Mouse (Mus musculus) heart, embryonic 11.5 days (tissue): ENCODE measurements around the gene Agtr1b. TPM values are rescaled to one million over a fixed set of nuclear protein-coding genes. Genes with fewer than 3 reads are reported as not detected.
A peak's percentile ranks its signal among the peaks of the same experiment; 100 is the strongest.

ENCODE experiments used
- ATAC-seq: fragments of 200-750 bp; cut with Nextera tagmentation; replicated peaks from 2 replicates; pipeline ENCODE4 v1.8.0; 2017; ENCODE audit warnings: moderate library complexity; ENCODE audit not compliant: insufficient number of reproducible peaks, low FRiP score, low TSS enrichment
- H3K27ac ChIP-seq: fragments of 300-500 bp; sonication (generic); 2 replicates; pipeline ENCODE4 v1.5.1; 2014; ENCODE audit warnings: mild to moderate bottlenecking, low read depth, low read length
- H3K27me3 ChIP-seq: fragments of 300-500 bp; sonication (generic); 2 replicates; pipeline ENCODE4 v1.6.1; 2014; ENCODE audit warnings: mild to moderate bottlenecking, low read length, mixed read lengths; ENCODE audit not compliant: control insufficient read depth, insufficient read depth
- H3K36me3 ChIP-seq: fragments of 300-500 bp; sonication (generic); 2 replicates; pipeline ENCODE4 v1.6.1; 2014; ENCODE audit warnings: mild to moderate bottlenecking, low read length, moderate library complexity, mixed read lengths; ENCODE audit not compliant: control insufficient read depth, insufficient read depth
- H3K4me1 ChIP-seq: fragments of 300-500 bp; sonication (generic); 2 replicates; pipeline ENCODE4 v1.6.1; 2014; ENCODE audit warnings: low read length; ENCODE audit not compliant: control insufficient read depth, insufficient read depth
- H3K4me2 ChIP-seq: fragments of 300-500 bp; sonication (generic); 2 replicates; pipeline ENCODE4 v1.6.1; 2014; ENCODE audit warnings: mild to moderate bottlenecking, moderate library complexity
- H3K4me3 ChIP-seq: fragments of 300-500 bp; sonication (generic); 2 replicates; pipeline ENCODE4 v1.5.1; 2014; ENCODE audit warnings: low read depth, low read length
- H3K9ac ChIP-seq: fragments of 300-500 bp; sonication (generic); 2 replicates; pipeline ENCODE4 v1.6.1; 2014; ENCODE audit warnings: mild to moderate bottlenecking, low read depth, low read length, moderate library complexity
- H3K9me3 ChIP-seq: fragments of 300-500 bp; sonication (generic); replicated peaks from 2 replicates; pipeline ENCODE4 v1.6.1; 2016; ENCODE audit warnings: low read length; ENCODE audit not compliant: control insufficient read depth
- WGBS: fragments of 180-500 bp; shearing (Covaris S2); extraction: QIAGEN DNeasy Blood & Tissue Kit; methylation state at CpG from one replicate; pipeline ENCODE4 v1.1.7; 2014; ENCODE audit not compliant: insufficient replicate concordance; 5-methylcytosine and 5-hydroxymethylcytosine counted together
- polyA plus RNA-seq: library from polyadenylated mRNA; unstranded; fragments of >200 nt; fragmentation: Nextera tagmentation; extraction: Ambion mirVana; gene quantifications from 2 replicates; pipeline ENCODE4 v1.2.1, GENCODE M21; 2014

The Agtr1b gene
- 0.10 TPM in 1 of 2 replicates, not detected in the other for polyA plus RNA-seq

GRCm38 (mm10) chr3:20366558-20367522 lies at the start of gene Agtr1b:
Gene Agtr1b, minus strand, starts transcription at chr3:20367177.
- no peaks in the 10 kb centered on the region for H3K27me3 ChIP-seq
- no peaks in the 10 kb centered on the region for H3K36me3 ChIP-seq
- peak; percentile 65 for ATAC-seq
- no peak within 1 kb of the TSS for H3K27ac ChIP-seq
- no peaks in the 10 kb centered on the region for H3K4me1 ChIP-seq
- 10% methylated on average over 19 of the region's 19 CpGs for WGBS
- peak within 1 kb of the TSS; percentile 65 for H3K9ac ChIP-seq
- peak within 1 kb of the TSS; percentile 31 for H3K4me3 ChIP-seq
- no peaks in the 10 kb centered on the region for H3K9me3 ChIP-seq
- H3K4me2 ChIP-seq = peak within 1 kb of the TSS; percentile 70

DNA sequence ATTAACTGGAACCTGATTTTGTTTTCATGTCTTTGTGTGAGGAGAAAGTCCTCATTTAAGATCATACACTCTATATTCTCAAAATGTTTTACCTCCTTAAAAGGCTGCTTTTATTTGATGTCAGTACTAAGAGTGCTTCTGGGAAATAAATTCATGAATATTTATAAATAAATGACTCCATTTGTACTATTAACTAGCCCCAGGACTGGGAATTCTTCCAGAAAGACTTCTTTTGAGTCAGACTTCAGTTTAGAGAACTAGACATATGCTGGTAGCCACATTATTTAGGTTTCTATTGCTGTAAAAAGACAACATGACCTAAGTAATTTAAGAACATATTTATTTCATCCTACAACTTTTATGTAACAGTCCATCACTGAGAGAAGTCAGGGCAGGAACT lies 13.4 kb downstream of the Agtr1b start:
- no peak overlapping the region for H3K4me3 ChIP-seq
- no peaks in the 10 kb centered on the region for H3K4me1 ChIP-seq
- H3K27ac ChIP-seq = no peak overlapping the region
- no peak overlapping the region for H3K4me2 ChIP-seq
- no peak overlapping the region for H3K9ac ChIP-seq
- ATAC-seq = no peak
- H3K36me3 ChIP-seq = no peaks in the 10 kb centered on the region
- no peaks in the 10 kb centered on the region for H3K27me3 ChIP-seq
- H3K9me3 ChIP-seq = no peaks in the 10 kb centered on the region

DNA sequence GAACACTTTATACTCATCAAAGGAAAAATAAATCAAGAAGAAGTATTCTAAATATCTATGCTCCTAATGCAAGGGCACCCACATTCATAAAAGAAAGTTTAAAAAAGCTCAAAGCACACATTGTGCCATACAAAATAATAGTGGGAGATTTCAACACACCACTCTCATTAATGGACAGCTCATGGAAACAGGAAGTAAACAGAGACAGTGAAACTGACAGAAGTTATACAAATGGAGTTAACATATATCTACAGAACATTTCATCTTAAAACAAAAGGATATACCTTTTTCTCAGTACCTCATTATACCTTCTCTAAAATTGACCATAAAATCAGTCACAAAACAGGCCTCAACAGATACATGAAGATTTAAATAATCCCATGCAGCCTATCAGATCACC lies 18.8 kb downstream of the Agtr1b start:
- H3K27me3 ChIP-seq = no peaks in the 10 kb centered on the region
- no peak overlapping the region for H3K4me3 ChIP-seq
- no peaks in the 10 kb centered on the region for H3K36me3 ChIP-seq
- H3K4me1 ChIP-seq = no peaks in the 10 kb centered on the region
- H3K4me2 ChIP-seq = no peak overlapping the region
- no peak for ATAC-seq
- H3K27ac ChIP-seq = no peak overlapping the region
- no peaks in the 10 kb centered on the region for H3K9me3 ChIP-seq
- H3K9ac ChIP-seq = no peak overlapping the region

DNA sequence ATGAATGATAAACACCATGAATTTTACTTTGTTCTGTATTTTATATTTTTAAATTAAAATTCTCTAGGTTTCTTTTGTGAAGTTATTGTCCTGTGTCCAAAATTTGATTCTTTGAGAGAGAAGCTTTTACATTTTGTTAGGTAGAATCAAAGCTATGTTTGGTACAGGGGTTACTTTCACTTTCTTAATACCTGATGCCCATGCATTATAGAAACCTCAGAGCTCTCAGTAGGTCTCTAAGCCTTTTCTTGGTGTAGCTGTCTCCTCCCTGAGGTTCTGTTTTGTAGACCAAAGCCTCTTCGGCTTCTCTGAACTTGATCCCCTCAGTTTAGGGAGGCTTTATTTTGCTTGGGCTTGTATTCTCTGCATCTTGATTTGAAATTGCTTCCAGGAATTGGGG lies 26.6 kb downstream of the Agtr1b start:
- 88% methylated on average over 1 of the region's 1 CpGs for WGBS
- H3K36me3 ChIP-seq = no peaks in the 10 kb centered on the region
- ATAC-seq = no peak
- H3K4me3 ChIP-seq = no peak overlapping the region
- no peaks in the 10 kb centered on the region for H3K27me3 ChIP-seq
- H3K4me1 ChIP-seq = no peaks in the 10 kb centered on the region
- H3K27ac ChIP-seq = no peak overlapping the region
- H3K4me2 ChIP-seq = no peak overlapping the region
- no peaks in the 10 kb centered on the region for H3K9me3 ChIP-seq
- no peak overlapping the region for H3K9ac ChIP-seq

DNA sequence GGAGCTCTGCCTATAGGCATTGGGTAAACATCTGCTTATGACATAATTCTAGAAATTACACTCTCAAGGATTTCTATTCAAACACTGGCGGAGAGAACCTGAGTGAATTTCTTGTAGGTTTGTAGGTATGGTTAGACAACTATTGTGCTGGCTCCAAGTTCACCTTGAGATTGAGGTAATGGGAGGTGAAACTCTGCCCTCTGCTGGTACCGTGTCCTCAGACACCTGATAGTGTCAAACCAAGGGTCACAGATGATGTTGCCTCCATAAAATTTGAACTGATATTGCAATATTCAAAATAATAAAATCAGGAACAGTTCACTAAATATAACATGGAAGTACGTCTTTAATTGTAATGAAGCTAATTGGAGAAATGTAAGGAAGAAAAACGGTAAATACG lies 32.3 kb downstream of the Agtr1b start:
- WGBS = 54% methylated on average over 5 of the region's 5 CpGs

DNA sequence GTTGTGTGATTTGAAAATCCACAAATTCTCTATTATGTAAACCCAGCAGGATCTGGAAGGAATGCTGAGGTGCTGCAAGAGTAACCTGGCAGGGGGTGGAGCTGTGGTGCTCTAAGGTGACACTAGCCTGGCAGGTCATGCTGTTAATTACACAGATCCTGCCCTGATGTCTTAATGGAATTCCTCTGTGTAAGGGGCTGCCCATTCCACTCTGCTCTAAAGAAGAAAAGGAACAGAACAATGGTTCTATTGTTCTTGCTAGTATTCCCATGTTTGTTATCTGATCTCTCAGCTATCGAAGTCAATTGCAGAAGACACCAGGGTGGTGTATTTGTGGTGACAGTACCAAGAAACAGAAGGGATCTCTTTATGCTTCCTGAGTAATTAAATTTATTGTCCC lies 49.7 kb downstream of the Agtr1b start:
- 65% methylated on average over 1 of the region's 1 CpGs for WGBS
- Histone ChIP-seq H3K27ac (no peak overlapping the region), H3K4me2 (no peak overlapping the region), H3K27me3 (no peaks in the 10 kb centered on the region), H3K9me3 (no peaks in the 10 kb centered on the region), H3K4me3 (no peak overlapping the region), H3K9ac (no peak overlapping the region), H3K4me1 (no peaks in the 10 kb centered on the region), H3K36me3 (no peaks in the 10 kb centered on the region)
- no peak for ATAC-seq

More for the DNA sequence above, 32.3 kb downstream of the Agtr1b start:
- H3K4me3 ChIP-seq = no peak overlapping the region
- H3K4me1 ChIP-seq = no peaks in the 10 kb centered on the region
- no peak overlapping the region for H3K9ac ChIP-seq
- no peak for ATAC-seq
- H3K36me3 ChIP-seq = no peaks in the 10 kb centered on the region
- no peak overlapping the region for H3K4me2 ChIP-seq
- H3K27me3 ChIP-seq = no peaks in the 10 kb centered on the region
- H3K27ac ChIP-seq = no peak overlapping the region
- H3K9me3 ChIP-seq = no peaks in the 10 kb centered on the region

- H3K9me3 ChIP-seq = no peaks in the 10 kb centered on the region
- ATAC-seq = no peak
- no peaks in the 10 kb centered on the region for H3K4me1 ChIP-seq
- no peak overlapping the region for H3K9ac ChIP-seq
- WGBS = 87% methylated on average over 4 of the region's 4 CpGs
- H3K27ac ChIP-seq = no peak overlapping the region
- no peaks in the 10 kb centered on the region for H3K27me3 ChIP-seq
- no peaks in the 10 kb centered on the region for H3K36me3 ChIP-seq
- no peak overlapping the region for H3K4me2 ChIP-seq
- no peak overlapping the region for H3K4me3 ChIP-seq
Observed at GRCm38 (mm10) chr3:20309142-20309541, 57.8 kb downstream of the Agtr1b start.

DNA sequence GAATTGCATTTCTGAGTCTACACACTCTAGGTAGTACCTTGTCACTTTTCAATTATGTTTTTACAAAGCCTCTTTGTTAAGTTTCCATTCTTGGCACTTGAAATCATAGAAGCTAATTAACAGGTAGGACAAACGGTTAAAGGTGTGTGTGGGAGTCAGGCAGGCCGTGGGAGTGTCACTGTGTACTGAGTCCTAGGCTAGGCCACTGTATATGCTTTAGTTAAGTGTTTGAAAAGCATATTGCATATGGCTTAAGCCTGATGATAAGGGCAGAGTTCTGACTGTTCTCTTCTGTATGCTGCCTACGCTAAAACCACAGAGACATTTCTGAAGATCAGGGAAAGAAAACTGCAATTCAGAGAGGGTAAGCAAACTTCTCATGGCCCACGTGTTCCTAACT lies 59.7 kb downstream of the Agtr1b start:
- Histone ChIP-seq H3K36me3 (no peaks in the 10 kb centered on the region), H3K27ac (no peak overlapping the region), H3K9ac (no peak overlapping the region), H3K4me2 (no peak overlapping the region), H3K9me3 (no peaks in the 10 kb centered on the region), H3K4me3 (no peak overlapping the region), H3K27me3 (no peaks in the 10 kb centered on the region), H3K4me1 (no peaks in the 10 kb centered on the region)
- WGBS = 70% methylated on average over 4 of the region's 4 CpGs
- ATAC-seq = no peak
